14 mouse cellular contexts compared by ENCODE assay signal in genomic region chr16:97805646-97806045, GRCm38 (mm10). TPM values are rescaled to one million over a fixed set of nuclear protein-coding genes. Genes with fewer than 3 reads are reported as not detected.
DNase-seq lines count a peak whose midpoint lies in the region; TF ChIP-seq lines count a peak whose summit lies in the region.
"Had no signal": no experiment of that assay in that cellular context is flagged by ENCODE, and none has a peak within 500 bp of the region (broad histone marks: within the 10 kb centered on the region; RNA-seq: fewer than 3 reads in every experiment).

No protein-coding gene starts in this region.

- H3K4me3 ChIP-seq in layer of hippocampus, adult 2 months = no peak overlapping the region
- H3K4me3 ChIP-seq: embryonic facial prominence, embryonic 12.5 days; embryonic facial prominence, embryonic 15.5 days; heart, embryonic 10.5 days; heart, embryonic 13.5 days; hindbrain, embryonic 15.5 days had no signal

- intact Hi-C loops in left cerebral cortex, postnatal 25 days (cut with DNase I) = loop anchor here (5.0 kb wide), 1 partner anchor 72 kb away; no protein-coding TSS in a partner anchor

- DNase-seq in frontal cortex, postnatal 36 days (ENCODE audit: low spot score in 2 of 2) = peak; percentile 21 to 29
- DNase-seq in frontal cortex, postnatal 25 days (ENCODE audit: low spot score in 2 of 2) = no peak
- DNase-seq in layer of hippocampus, adult 2 months (ENCODE audit: low spot score in 2 of 2) = no peak
- no peak for DNase-seq in layer of hippocampus, postnatal 14 days (ENCODE audit: low spot score in 2 of 2)
- DNase-seq in left cerebral cortex, postnatal 25 days (ENCODE audit: low spot score in 2 of 2) = peak; percentile 14 to 64
- DNase-seq in left cerebral cortex, adult 11 months (ENCODE audit: low spot score) = no peak
- DNase-seq in telencephalon, adult 2 months (ENCODE audit: low read depth, low spot score) = peak; percentile 23

- H3K27ac ChIP-seq in layer of hippocampus, adult 2 months = peak overlapping the region; percentile 3; the same call in 1 of the 2 replicates
- H3K27ac ChIP-seq: embryonic facial prominence, embryonic 12.5 days; embryonic facial prominence, embryonic 15.5 days; heart, embryonic 10.5 days; heart, embryonic 13.5 days; hindbrain, embryonic 15.5 days had no signal

- TF ChIP-seq CTCF in layer of hippocampus, adult 2 months (conservative IDR thresholded peaks at IDR 0.05) = no peak

RNA-seq across cellular contexts. Expression of gene Ripk4, which starts 42.1 kb away (rescaled TPM):
- total RNA-seq in layer of hippocampus, adult 2 months (2021) = under 1 TPM; 0.20 to 0.34 TPM
- under 1 TPM; 0.41 to 0.55 TPM for total RNA-seq in layer of hippocampus, postnatal 14 days (2021)
- under 1 TPM; 0.23 to 0.43 TPM for total RNA-seq in left cerebral cortex, postnatal 25 days (2021)
- total RNA-seq: common myeloid progenitor, adult 5-6 weeks; gastrocnemius, postnatal 25 days had no signal

RNA-seq across cellular contexts. Expression of gene Prdm15, which starts 46.0 kb away (rescaled TPM):
- total RNA-seq in layer of hippocampus, adult 2 months (2021) = 10 to 100 TPM; 19.4 to 25.3 TPM
- 10 to 100 TPM; 19.9 to 25.0 TPM for total RNA-seq in layer of hippocampus, postnatal 14 days (2021)
- total RNA-seq in left cerebral cortex, postnatal 25 days (2021) = 10 to 100 TPM; 20.0 to 24.6 TPM

Comparison
In these comparisons a context has a peak if more than half of its experiments do, and no peak if none do; other contexts are left out.
1. DNase-seq: peak in frontal cortex, postnatal 36 days (2 of 2), left cerebral cortex, postnatal 25 days (2 of 2) and telencephalon, adult 2 months (single experiment); none in frontal cortex, postnatal 25 days (0 of 2), layer of hippocampus, adult 2 months (0 of 2), layer of hippocampus, postnatal 14 days (0 of 2) and left cerebral cortex, adult 11 months (single experiment).